Mouse (Mus musculus) forebrain, embryonic 11.5 days (tissue): ENCODE data around the gene Med16. TPM values are rescaled to one million over a fixed set of nuclear protein-coding genes. Genes with fewer than 3 reads are reported as not detected.
A peak's percentile ranks its signal among the peaks of the same experiment; 100 is the strongest.

Experiments used
- ATAC-seq: fragments of 200-750 bp; cut with Nextera tagmentation; replicated peaks from 2 replicates; pipeline ENCODE4 v1.8.0; 2017; ENCODE audit warnings: moderate TSS enrichment; ENCODE audit not compliant: low FRiP score
- DNase-seq: peaks from one replicate; pipeline ENCODE4 v3.0.0-alpha.2; 2017; ENCODE audit warnings: low spot score
- H3K27ac ChIP-seq: fragments of 300-500 bp; sonication (generic); 2 replicates; pipeline ENCODE4 v1.5.1; 2014; ENCODE audit warnings: low read depth, low read length
- H3K27me3 ChIP-seq: fragments of 300-500 bp; sonication (generic); 2 replicates; pipeline ENCODE4 v1.6.1; 2014; ENCODE audit warnings: mild to moderate bottlenecking, low read length, mixed read lengths; ENCODE audit not compliant: control insufficient read depth, insufficient read depth
- H3K36me3 ChIP-seq: fragments of 300-500 bp; sonication (generic); 2 replicates; pipeline ENCODE4 v1.6.1; 2014; ENCODE audit warnings: mild to moderate bottlenecking, low read length, moderate library complexity, mixed read lengths; ENCODE audit not compliant: control insufficient read depth, insufficient read depth
- H3K4me1 ChIP-seq: fragments of 300-500 bp; sonication (generic); replicated peaks from 2 replicates; pipeline ENCODE4 v1.6.1; 2014; ENCODE audit warnings: low read length, mixed read lengths; ENCODE audit not compliant: control insufficient read depth, insufficient read depth
- H3K4me2 ChIP-seq: fragments of 300-500 bp; sonication (generic); 2 replicates; pipeline ENCODE4 v1.6.1; 2014; ENCODE audit warnings: low read depth, mild to moderate bottlenecking, low read length, moderate library complexity, mixed read lengths; ENCODE audit not compliant: severe bottlenecking
- H3K4me3 ChIP-seq: fragments of 300-500 bp; sonication (generic); 2 replicates; pipeline ENCODE4 v1.5.1; 2014; ENCODE audit warnings: low read depth, low read length
- H3K9ac ChIP-seq: fragments of 300-500 bp; sonication (generic); 2 replicates; pipeline ENCODE4 v1.6.1; 2014; ENCODE audit warnings: low read length
- H3K9me3 ChIP-seq: fragments of 300-500 bp; sonication (generic); 2 replicates; pipeline ENCODE4 v1.6.1; 2016; ENCODE audit warnings: low read length, mixed read lengths; ENCODE audit not compliant: control insufficient read depth
- WGBS: fragments of 180-500 bp; shearing (Covaris S2); extraction: QIAGEN DNeasy Blood & Tissue Kit; methylation state at CpG from one replicate; pipeline ENCODE4 v1.1.7; 2014; 5-methylcytosine and 5-hydroxymethylcytosine counted together
- polyA plus RNA-seq: library from polyadenylated mRNA; unstranded; fragments of >200 nt; fragmentation: Nextera tagmentation; extraction: Ambion mirVana; gene quantifications from 2 replicates; pipeline ENCODE4 v1.2.1, GENCODE M21; 2014

The Med16 gene
- 60.4 and 60.6 TPM in 2 replicates for polyA plus RNA-seq

GRCm38 (mm10) chr10:79908167-79909091 is at the start of gene Med16:
Gene Med16, minus strand, starts transcription at chr10:79908923.
- H3K27ac ChIP-seq: peak within 1 kb of the TSS; percentile 95
- H3K9me3 ChIP-seq: no peaks in the 10 kb centered on the region
- H3K9ac ChIP-seq: peak within 1 kb of the TSS; percentile 94
- no peaks in the 10 kb centered on the region; the same call in 1 of the 2 replicates for H3K36me3 ChIP-seq
- H3K27me3 ChIP-seq: 0 out of 2 replicates have a peak, but pooled peaks cover 2% of the 10 kb centered on the region
- WGBS: 2% methylated on average over 52 of the region's 52 CpGs
- peak; percentile 93 for ATAC-seq
- 0 out of 2 replicates have a peak, but pooled peaks cover 5% of the 10 kb centered on the region for H3K4me1 ChIP-seq
- H3K4me2 ChIP-seq: peak within 1 kb of the TSS; percentile 39
- DNase-seq: peak; percentile 97
- peak within 1 kb of the TSS; percentile 68 for H3K4me3 ChIP-seq

- DNase-seq (peak; percentile 85), ATAC-seq (no peak)
- H3K9ac ChIP-seq: no peak overlapping the region
- no peaks in the 10 kb centered on the region for H3K9me3 ChIP-seq
- H3K4me2 ChIP-seq: no peak overlapping the region
- peaks cover 3% of the 10 kb centered on the region; the same call in 1 of the 2 replicates for H3K36me3 ChIP-seq
- no peak overlapping the region for H3K27ac ChIP-seq
- WGBS: 15% methylated on average over 21 of the region's 21 CpGs
- peaks cover 8% of the 10 kb centered on the region for H3K4me1 ChIP-seq
- no peaks in the 10 kb centered on the region for H3K27me3 ChIP-seq
- no peak overlapping the region for H3K4me3 ChIP-seq
Measured at GRCm38 (mm10) chr10:79958140-79958816, 49.6 kb upstream of the Med16 start.

- Histone ChIP-seq H3K4me1 (peaks cover 8% of the 10 kb centered on the region), H3K36me3 (no peaks in the 10 kb centered on the region), H3K27me3 (no peaks in the 10 kb centered on the region), H3K27ac (no peak overlapping the region), H3K9ac (no peak overlapping the region), H3K4me2 (no peak overlapping the region), H3K9me3 (no peaks in the 10 kb centered on the region), H3K4me3 (no peak overlapping the region)
- no peak for ATAC-seq
- no peak for DNase-seq
- 16% methylated on average over 4 of the region's 4 CpGs for WGBS
Measured at GRCm38 (mm10) chr10:79956643-79957154, 48.0 kb upstream of the Med16 start.

- ATAC-seq (no peak), DNase-seq (no peak)
- 76% methylated on average over 9 of the region's 9 CpGs for WGBS
- no peak overlapping the region for H3K9ac ChIP-seq
- H3K27me3 ChIP-seq: no peaks in the 10 kb centered on the region
- H3K27ac ChIP-seq: no peak overlapping the region
- no peak overlapping the region for H3K4me3 ChIP-seq
- no peaks in the 10 kb centered on the region; the same call in 1 of the 2 replicates for H3K36me3 ChIP-seq
- peaks cover 3% of the 10 kb centered on the region for H3K4me1 ChIP-seq
- H3K9me3 ChIP-seq: no peaks in the 10 kb centered on the region
- H3K4me2 ChIP-seq: no peak overlapping the region
Measured at GRCm38 (mm10) chr10:79955691-79956090, 47.0 kb upstream of the Med16 start.

- H3K27me3 ChIP-seq: no peaks in the 10 kb centered on the region
- DNase-seq (no peak), ATAC-seq (no peak)
- H3K9ac ChIP-seq: no peak overlapping the region
- H3K4me3 ChIP-seq: no peak overlapping the region
- no peak overlapping the region for H3K27ac ChIP-seq
- no peaks in the 10 kb centered on the region for H3K9me3 ChIP-seq
- 86% methylated on average over 6 of the region's 6 CpGs for WGBS
- H3K4me2 ChIP-seq: no peak overlapping the region
- H3K36me3 ChIP-seq: no peaks in the 10 kb centered on the region; the same call in 1 of the 2 replicates
- H3K4me1 ChIP-seq: no peaks in the 10 kb centered on the region
Measured at GRCm38 (mm10) chr10:79953946-79954345, 45.2 kb upstream of the Med16 start.

- DNase-seq: no peak
- H3K27ac ChIP-seq: 0 out of 2 replicates have a peak overlapping the region, but pooled peaks have one; percentile 6
- ATAC-seq: no peak
- H3K4me3 ChIP-seq: no peak overlapping the region
- no peaks in the 10 kb centered on the region; the same call in 1 of the 2 replicates for H3K36me3 ChIP-seq
- WGBS: 89% methylated on average over 18 of the region's 18 CpGs
- H3K9ac ChIP-seq: no peak overlapping the region
- H3K4me1 ChIP-seq: peaks cover 14% of the 10 kb centered on the region
- H3K4me2 ChIP-seq: no peak overlapping the region
- no peaks in the 10 kb centered on the region for H3K9me3 ChIP-seq
- H3K27me3 ChIP-seq: no peaks in the 10 kb centered on the region
Measured at GRCm38 (mm10) chr10:79950661-79951060, 41.9 kb upstream of the Med16 start.

GRCm38 (mm10) chr10:79949873-79950272 is 41.1 kb upstream of the Med16 start:
- Histone ChIP-seq H3K4me2 (no peak overlapping the region), H3K9ac (no peak overlapping the region), H3K36me3 (no peaks in the 10 kb centered on the region; the same call in 1 of the 2 replicates), H3K9me3 (no peaks in the 10 kb centered on the region), H3K27ac (no peak overlapping the region), H3K4me1 (peaks cover 19% of the 10 kb centered on the region), H3K27me3 (no peaks in the 10 kb centered on the region), H3K4me3 (no peak overlapping the region)
- ATAC-seq: no peak
- DNase-seq: no peak
- 91% methylated on average over 4 of the region's 4 CpGs for WGBS

GRCm38 (mm10) chr10:79947502-79947901 is 38.8 kb upstream of the Med16 start:
- Histone ChIP-seq H3K36me3 (no peaks in the 10 kb centered on the region; the same call in 1 of the 2 replicates), H3K9ac (peak overlapping the region; percentile 23; the same call in 1 of the 2 replicates), H3K9me3 (no peaks in the 10 kb centered on the region), H3K4me3 (no peak overlapping the region), H3K27me3 (no peaks in the 10 kb centered on the region), H3K4me1 (peaks cover 23% of the 10 kb centered on the region), H3K4me2 (no peak overlapping the region), H3K27ac (no peak overlapping the region)
- 69% methylated on average over 6 of the region's 6 CpGs for WGBS
- no peak for ATAC-seq
- DNase-seq: no peak
